Mouse (Mus musculus) frontal cortex, postnatal 10 days (tissue): ENCODE measurements around the gene Tmem220.

Experiments
- DNase-seq, 2 experiments: peaks; one replicate each; pipeline ENCODE4 v3.0.0; 2022; ENCODE audit warnings: low spot score in 2 of 2, mixed read lengths in 1 of 2

Tmem220 gene

DNA sequence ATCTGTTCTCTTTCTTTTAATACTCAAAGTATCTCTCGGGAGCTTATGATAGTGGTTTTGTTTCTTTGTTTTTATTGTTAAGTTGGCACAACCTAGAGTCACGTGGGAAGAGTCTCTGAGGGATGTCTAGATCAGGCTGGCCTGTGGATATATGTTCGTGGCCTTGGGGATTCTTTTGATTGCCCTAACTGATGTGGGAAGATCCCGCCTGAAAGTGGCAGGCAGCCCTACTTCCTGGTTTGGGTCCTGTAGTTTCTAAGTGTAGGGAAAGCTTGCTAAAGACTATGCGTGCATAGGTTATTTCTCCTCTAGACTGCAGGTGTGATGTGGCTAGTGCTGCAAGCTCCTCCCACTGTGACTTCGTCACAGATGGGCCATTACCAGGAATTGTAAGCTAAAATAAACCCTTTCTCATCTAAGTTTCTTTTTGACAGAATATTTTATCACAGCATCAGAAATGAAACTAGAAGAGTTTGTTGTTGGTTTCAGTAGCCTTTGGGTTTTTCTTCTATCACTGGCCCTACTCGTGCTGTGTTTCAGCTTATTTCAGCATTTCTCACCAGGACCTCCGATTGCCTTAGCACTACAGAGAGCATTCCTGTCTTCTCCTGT lies 29.9 kb downstream of the Tmem220 start:
- no peak for DNase-seq

DNA sequence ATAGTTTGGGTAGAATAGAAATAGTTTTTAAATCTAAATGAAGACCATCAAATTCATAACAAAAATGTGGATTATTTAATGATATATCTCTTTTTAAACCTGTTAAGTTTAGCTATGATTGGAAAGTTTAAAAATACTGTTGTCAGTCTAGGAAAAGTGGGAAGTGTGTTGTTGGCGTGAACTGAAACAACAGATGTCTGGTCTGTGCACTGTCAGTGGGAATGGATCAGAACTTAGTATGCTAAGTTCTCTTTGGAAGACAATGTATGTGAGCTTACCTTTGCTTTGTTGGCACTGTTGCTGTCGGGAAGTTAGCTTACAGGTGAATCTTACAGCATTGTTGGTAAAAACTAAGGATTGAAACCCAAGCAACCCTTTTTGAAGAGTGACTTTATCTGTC lies 36.4 kb downstream of the Tmem220 start:
- DNase-seq: no peak

DNA sequence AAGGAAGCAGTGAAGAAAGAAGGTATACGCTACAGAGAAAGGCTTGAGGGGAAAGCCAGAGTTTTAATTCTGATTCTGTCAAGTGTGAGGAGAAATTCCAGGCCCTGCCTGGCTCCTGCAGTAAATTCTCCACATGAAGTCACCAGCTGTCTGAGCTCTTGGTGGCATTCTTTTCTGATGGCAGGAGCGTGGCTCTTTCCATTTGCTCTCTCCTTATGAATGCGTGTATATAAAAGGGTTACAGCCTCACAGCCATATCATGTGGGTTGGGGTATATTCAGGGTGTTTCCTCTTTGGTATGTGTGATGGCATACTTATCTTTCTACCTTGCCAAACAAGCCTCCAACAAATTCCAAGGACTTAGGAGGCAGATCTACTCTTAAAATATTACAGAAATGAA lies 37.8 kb downstream of the Tmem220 start:
- DNase-seq: no peak

DNA sequence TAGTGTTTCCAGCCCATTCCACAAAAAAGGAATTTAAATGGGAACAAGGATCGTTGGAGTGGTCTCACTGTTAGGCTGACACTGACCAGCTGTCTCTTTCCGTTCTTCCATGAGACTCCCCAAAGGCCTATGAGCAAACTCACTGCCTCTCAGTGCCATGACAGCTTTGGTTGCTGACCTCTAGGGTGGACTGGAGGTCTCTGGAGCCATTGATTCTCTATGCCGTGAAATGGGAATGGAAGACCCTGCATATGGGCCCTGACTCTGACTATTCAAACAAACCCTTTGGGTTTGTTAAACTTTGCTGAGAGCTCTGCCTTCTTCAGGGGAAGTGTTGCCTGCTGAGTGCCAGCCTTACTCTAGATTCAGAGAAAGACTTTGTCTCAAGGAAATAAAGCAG lies 42.8 kb downstream of the Tmem220 start:
- no peak for DNase-seq

DNA sequence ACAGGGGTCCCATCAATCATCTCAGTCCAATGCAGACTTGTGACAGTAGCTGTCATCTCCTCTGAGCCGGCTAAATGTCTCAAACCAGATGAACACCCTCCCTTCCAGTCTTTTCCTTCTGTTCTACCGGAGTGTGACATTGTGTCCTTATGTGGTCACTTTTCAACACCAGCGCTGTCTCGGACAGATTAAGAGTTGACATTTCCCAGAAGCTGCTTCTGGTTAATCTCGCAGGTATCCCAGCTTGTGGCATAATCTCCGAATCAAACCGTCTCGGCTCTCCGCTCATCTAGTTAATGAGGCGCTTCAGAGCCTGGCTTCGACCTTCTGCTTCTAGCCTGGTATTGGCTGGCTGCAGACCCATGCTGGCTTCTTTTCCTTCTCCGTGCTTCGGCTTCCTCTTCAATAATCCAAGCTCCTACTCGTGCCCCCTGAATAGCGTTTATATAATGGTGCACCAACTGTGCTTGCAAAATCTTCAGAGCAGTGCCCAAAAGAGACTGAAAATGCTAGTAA lies 47.7 kb downstream of the Tmem220 start:
- DNase-seq: no peak

DNA sequence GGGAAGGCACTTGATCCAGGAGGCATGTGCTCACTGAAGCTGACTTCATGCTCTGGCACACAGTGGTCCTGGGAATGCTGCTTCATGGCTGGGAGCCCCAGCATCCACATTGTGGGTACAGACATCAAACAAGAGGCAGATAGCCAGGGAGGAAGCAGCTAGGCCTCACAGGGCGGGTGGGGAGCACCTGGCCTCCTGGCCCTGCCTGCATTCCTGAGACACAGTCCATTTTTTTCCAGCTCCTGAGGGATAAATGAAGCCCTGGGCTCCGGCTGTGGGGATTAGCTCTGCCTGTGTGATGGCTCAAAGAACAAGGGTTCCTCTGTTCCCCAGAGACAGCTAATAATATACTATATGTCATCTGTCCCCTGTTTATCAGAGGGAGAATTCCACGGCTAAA lies 50.1 kb downstream of the Tmem220 start:
- DNase-seq: no peak

DNA sequence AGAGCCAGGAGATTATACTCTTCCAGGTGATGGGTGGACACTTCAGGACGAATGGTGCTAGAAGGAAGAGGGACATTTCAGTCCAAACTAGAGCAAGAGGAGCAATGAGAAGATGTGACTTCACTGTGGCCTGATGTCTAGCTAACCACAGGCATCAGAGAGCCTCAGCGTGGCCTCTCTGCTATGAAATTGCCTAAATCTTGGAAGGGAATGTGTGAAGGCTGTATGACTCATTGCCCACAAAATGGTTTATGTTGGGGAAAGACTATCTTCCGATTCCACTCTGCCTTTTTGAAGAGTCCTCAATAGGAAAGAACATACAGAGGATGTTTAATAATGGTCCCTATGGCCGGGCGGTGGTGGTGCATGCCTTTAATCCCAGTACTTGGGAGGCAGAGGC lies 51.8 kb downstream of the Tmem220 start:
- DNase-seq: no peak

DNA sequence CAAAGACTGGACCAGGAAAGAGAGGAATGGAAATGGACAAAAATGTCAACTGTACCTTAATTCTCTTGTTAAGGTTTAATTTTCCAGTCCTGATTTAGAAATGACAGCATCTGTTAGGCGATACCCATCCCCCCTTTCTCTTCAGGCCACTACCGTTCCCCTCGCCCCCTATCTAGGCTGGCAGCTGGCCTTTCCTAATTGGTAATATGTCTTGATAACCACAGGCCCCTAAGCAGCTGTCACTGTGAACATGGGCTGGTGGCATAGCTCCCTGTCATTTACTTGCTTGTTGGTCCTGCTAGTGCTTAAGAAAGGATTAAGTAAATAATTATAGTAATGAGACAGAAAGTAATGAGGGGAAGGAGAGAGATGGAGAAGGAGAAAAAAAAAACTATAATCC lies 52.5 kb downstream of the Tmem220 start:
- no peak for DNase-seq

DNA sequence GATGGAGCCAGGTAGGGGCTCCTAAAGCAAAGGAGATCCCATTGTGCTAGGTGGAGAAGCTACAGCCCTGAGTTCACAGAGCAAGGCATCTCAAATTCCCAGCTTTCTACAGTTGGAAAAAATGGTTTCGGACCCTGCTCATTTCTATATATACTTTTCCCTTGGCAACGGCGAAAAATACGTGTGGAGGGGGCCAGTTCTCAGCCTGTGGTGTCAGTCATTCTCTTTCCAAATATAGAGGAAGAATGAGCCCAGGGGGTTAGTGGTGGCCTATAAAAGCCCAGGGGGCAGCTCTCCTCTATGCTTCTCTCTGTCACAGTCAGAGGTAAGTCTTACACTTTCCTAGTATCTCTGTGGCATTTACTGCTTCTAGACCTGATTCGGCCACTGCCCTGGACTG lies 53.0 kb downstream of the Tmem220 start, which contains the start of gene Myh3:
Gene Myh3 (plus strand): TSS at position 301 of the 400 bp plus-strand sequence.
- DNase-seq: no peak

DNA sequence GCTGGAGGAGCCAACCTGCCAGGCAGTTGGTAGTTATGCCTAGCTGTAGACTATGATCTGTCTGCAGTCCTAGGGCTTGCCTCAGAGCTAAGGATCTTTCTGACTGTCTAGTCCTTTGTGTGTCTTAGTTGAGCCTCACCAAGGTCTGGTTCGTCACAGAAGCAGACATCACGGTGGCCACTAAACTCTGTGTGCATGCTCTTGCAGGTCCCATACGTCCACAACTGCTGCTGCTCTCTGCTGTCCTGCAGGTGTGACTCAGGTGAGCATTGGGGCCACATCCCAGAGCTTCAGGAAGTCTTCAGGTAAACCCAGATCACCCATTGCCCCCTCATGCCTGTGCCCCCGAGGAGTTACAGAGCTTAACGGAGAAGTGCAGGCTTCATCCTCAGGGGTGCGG lies 53.9 kb downstream of the Tmem220 start:
- no peak for DNase-seq

DNA sequence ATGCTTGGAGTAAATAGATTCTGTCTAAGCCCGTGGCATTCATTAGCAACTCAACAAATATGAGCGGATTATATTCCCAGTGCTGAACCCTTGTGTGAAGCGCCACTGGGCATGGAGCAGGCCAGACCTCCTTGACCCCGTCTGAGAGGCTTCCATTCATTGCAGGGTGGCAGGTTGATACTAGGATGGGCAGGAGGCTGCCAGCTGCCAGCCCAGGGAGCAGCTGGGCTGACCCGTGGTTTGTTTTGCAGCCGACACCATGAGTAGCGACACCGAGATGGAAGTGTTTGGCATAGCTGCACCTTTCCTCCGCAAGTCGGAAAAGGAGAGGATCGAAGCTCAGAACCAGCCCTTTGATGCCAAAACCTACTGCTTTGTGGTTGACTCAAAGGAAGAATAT lies 54.8 kb downstream of the Tmem220 start:
- DNase-seq: no peak

DNA sequence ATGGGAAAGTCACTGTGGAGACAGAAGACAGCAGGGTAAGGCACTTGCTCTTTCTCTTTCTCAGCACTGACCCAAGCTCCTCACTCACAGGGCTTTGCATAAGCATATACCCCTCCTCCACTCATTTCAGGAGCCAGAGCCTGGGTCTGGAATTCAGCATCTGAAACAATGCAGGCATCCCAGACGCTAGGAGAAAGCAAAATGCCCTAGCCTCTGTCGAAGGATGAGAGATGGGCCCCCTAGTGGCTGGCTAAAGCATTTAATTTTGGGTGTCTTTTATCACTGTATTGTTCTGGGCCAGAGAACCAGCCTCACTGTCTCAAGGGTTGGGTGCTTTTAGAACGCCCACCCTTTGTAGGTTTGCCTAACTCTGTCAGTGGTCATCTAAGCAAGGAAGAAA lies 55.2 kb downstream of the Tmem220 start:
- DNase-seq: peak in 1 of 2 experiments; percentile 29

DNA sequence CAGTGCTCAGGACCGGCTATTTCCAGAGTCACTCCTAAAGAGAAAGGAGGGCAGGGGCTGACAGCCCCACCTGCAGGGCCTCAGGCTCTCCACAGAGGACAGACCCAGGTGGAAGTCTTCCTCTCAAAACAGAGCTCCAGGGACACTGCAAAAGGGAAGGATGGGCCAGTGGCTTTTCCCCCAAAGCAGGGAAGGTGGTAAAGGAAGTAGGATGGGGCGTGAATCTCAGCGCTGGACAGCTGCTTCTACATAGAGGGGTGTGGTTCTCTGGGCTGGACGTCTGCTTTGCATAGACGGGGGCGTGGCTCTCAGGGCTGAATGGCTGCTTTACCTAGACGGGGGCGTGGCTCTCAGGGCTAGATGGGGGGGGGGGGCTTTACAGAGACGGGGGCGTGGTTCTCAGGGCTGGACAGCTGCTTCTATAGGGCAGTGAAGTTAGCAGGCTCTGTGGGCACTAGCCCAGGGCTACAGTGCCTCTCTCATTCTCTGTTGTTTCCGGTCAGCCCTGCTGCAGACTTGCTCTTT lies 56.2 kb downstream of the Tmem220 start:
- no peak for DNase-seq

DNA sequence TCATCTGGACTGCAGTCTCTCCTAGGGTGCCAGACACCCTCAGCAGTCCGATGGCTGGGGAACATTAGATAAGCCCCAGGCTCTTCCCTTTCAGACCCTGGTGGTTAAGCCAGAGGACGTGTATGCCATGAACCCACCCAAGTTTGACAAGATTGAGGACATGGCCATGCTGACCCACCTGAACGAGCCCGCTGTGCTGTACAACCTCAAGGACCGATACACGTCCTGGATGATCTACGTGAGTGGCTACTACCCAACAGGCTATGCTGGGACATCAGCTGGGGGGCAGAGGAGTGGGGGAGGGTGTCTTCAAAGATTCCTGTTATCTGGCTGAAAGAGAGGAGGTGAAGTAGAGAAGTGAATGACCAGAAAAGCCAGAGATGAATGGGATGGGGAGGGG lies 57.2 kb downstream of the Tmem220 start:
- DNase-seq: no peak

DNA sequence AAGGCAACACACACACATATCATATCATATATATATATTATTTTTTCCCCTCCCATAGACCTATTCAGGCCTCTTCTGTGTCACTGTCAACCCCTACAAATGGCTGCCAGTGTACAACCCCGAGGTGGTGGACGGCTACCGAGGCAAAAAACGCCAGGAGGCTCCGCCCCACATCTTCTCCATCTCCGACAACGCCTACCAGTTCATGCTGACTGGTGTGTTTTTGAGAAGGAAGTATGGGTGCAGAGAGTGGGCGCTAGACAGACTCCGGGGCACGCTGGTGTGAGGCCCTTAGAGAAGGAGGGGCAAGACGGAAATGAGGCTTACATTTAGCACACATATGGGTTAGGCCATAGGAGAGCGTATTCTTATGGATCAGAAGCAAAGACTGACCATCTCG lies 57.8 kb downstream of the Tmem220 start:
- DNase-seq: no peak

DNA sequence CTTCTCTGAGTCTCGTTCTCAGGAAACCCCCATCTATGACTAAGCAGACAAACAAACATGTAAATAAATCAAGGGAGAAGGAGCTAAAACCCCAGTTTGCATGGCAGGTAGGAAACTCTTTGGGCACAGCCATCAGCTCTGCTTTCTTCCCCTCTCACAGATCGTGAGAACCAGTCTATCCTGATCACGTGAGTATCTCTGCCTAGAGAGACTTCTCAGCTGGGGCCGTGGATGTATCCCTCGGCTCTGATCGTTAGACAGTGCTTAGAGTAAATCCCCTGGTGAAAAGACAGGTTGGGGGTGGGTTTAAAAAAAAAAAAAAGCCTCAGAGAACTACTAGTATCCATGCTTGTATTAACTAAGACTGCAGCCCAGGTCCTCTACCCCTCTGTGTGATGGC lies 58.3 kb downstream of the Tmem220 start:
- no peak for DNase-seq

DNA sequence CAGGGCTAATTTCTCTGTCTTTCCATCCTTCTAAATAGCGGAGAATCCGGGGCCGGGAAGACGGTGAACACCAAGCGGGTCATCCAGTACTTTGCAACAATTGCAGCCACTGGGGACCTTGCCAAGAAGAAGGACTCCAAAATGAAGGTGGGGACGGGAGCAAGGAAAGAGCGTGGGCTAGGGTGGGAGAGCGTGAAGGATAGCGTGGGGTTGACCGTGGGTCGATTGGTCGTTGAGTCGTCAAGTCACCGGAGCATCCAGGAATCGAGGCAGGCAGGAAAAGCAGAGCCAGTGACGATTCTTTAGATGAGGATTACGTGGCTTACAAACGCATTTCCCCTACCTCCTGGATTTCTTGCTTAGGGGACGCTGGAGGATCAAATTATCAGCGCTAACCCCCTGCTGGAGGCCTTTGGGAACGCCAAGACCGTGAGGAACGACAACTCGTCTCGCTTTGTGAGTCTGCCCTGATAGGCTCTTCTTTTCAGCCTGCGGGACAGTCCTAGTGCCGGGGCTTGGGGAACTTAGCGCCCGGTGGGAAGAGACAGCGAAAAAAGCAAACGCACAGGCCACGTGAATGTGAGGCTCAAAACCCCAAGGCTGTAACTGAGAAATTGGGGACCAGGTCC lies 58.9 kb downstream of the Tmem220 start:
- no peak for DNase-seq
